Comparison of ENCODE assay signal across 21 mouse cellular contexts in genomic region chr5:20046649-20047048, GRCm38 (mm10).
"Had no signal": no experiment of that assay in that cellular context is flagged by ENCODE, and none has a peak within 500 bp of the region (broad histone marks: within the 10 kb centered on the region; RNA-seq: fewer than 3 reads in every experiment).

No protein-coding gene starts in this region.

- H3K9ac ChIP-seq: limb, embryonic 15.5 days; liver, embryonic 13.5 days; liver, embryonic 15.5 days; liver, postnatal 0 days; lung, embryonic 15.5 days; neural tube, embryonic 13.5 days; neural tube, embryonic 15.5 days had no signal

- ATAC-seq: liver, postnatal 0 days; lung, postnatal 0 days had no signal

- H3K4me1 ChIP-seq: limb, embryonic 15.5 days; liver, embryonic 13.5 days; liver, embryonic 15.5 days had no signal

- H3K27me3 ChIP-seq: limb, embryonic 15.5 days; liver, embryonic 13.5 days; liver, embryonic 15.5 days; lung, embryonic 15.5 days; megakaryocyte, embryonic 14.5 days; neural tube, embryonic 13.5 days; neural tube, embryonic 15.5 days had no signal

- H3K27ac ChIP-seq: limb, embryonic 15.5 days; liver, embryonic 13.5 days; liver, embryonic 15.5 days; lung, embryonic 15.5 days; macrophage; neural tube, embryonic 13.5 days; neural tube, embryonic 15.5 days had no signal

- DNase-seq: liver, embryonic 13.5 days; liver, postnatal 0 days; lung, adult 2 months; lung, postnatal 14 days; lung, postnatal 36 days; right cerebral cortex, adult 18-20 months; right cerebral cortex, postnatal 25 days; right cerebral cortex, postnatal 4 days; spleen, adult 18-20 months; thymus, adult 18-20 months; thymus, postnatal 14 days; thymus, postnatal 36 days had no signal

- H3K4me3 ChIP-seq: limb, embryonic 15.5 days; liver, embryonic 13.5 days; liver, embryonic 15.5 days; lung, embryonic 15.5 days; megakaryocyte, embryonic 14.5 days; myocyte; neural tube, embryonic 13.5 days; neural tube, embryonic 15.5 days had no signal

- H3K4me2 ChIP-seq: limb, embryonic 15.5 days; liver, embryonic 13.5 days; liver, embryonic 15.5 days; lung, embryonic 15.5 days; neural tube, embryonic 13.5 days; neural tube, embryonic 15.5 days had no signal

- H3K36me3 ChIP-seq: limb, embryonic 15.5 days; liver, embryonic 13.5 days; liver, embryonic 15.5 days; lung, embryonic 15.5 days; neural tube, embryonic 13.5 days; neural tube, embryonic 15.5 days had no signal

- H3K9me3 ChIP-seq: limb, embryonic 15.5 days; liver, embryonic 13.5 days; liver, embryonic 15.5 days; lung, embryonic 15.5 days; megakaryocyte, embryonic 14.5 days; neural tube, embryonic 13.5 days; neural tube, embryonic 15.5 days had no signal
